Mouse (Mus musculus) G1E (cell line): ENCODE data around the gene Ak5. TPM values are rescaled to one million over a fixed set of nuclear protein-coding genes. Genes with fewer than 3 reads are reported as not detected.

Experiments
- ATAC-seq: 2 replicates; pipeline ENCODE4 v1.8.0; 2016; ENCODE audit warnings: mild to moderate bottlenecking; ENCODE audit not compliant: insufficient number of reproducible peaks, poor library complexity, low FRiP score, severe bottlenecking; ENCODE audit errors: extremely low read depth
- DNase-seq: peaks from one replicate; pipeline ENCODE4 v3.0.0; 2012; ENCODE audit warnings: low spot score
- H3K27me3 ChIP-seq: 2 replicates; pipeline ENCODE4 v1.6.1; 2012; ENCODE audit warnings: mild to moderate bottlenecking, low read length, inconsistent platforms; ENCODE audit not compliant: insufficient read depth
- H3K36me3 ChIP-seq: replicated peaks from 2 replicates; pipeline ENCODE3; 2012; ENCODE audit warnings: mild to moderate bottlenecking, inconsistent platforms
- H3K4me1 ChIP-seq: 2 replicates; pipeline ENCODE4 v1.6.1; 2012; ENCODE audit warnings: low read depth, low read length, inconsistent platforms, mixed read lengths; ENCODE audit not compliant: insufficient read depth
- H3K4me3 ChIP-seq: 2 replicates; pipeline ENCODE4 v1.5.1; 2012; ENCODE audit warnings: low read depth, mild to moderate bottlenecking, inconsistent platforms, low read length, moderate library complexity, mixed read lengths
- H3K9me3 ChIP-seq: replicated peaks from 2 replicates; pipeline ENCODE4 v1.6.1; 2012; ENCODE audit warnings: inconsistent platforms
- CTCF ChIP-seq: IDR thresholded peaks from 2 replicates; pipeline ENCODE4 v1.5.1; 2012; ENCODE audit warnings: low read depth, low read length, inconsistent platforms, mixed read lengths
- GATA1 ChIP-seq: IDR thresholded peaks from 2 replicates; pipeline ENCODE4 v1.6.1; 2012; ENCODE audit warnings: borderline replicate concordance, low read length, inconsistent platforms, mixed read lengths
- GATA2 ChIP-seq: IDR thresholded peaks from 2 replicates; pipeline ENCODE4 v1.6.1; 2012; ENCODE audit warnings: low read depth, low read length, inconsistent platforms, borderline replicate concordance
- POLR2AphosphoS5 ChIP-seq: IDR thresholded peaks from 2 replicates; pipeline ENCODE4 v1.6.1; 2012; ENCODE audit warnings: low read depth, low read length, inconsistent platforms; ENCODE audit not compliant: insufficient replicate concordance
- TAL1 ChIP-seq: conservative IDR thresholded peaks from 2 replicates; pipeline ENCODE4 v1.6.1; 2012; ENCODE audit warnings: low read depth, low read length, inconsistent platforms, mixed read lengths
- polyA plus RNA-seq: library from polyadenylated mRNA; stranded (reverse); fragments of >175 nt; gene quantifications from 2 replicates; pipeline ENCODE4 v1.2.3, GENCODE M21; 2012
- total RNA-seq, 2 experiments: library from RNA; stranded (forward) in 1 of 2; stranded (reverse) in 1 of 2; fragments of 200-1000 nt in 1 of 2; fragments of >200 nt in 1 of 2; fragmentation: Nextera tagmentation in 1 of 2; gene quantifications; 2 replicates each; pipeline ENCODE4 v1.2.3; 2014 to 2017

The Ak5 gene
- total and polyA plus RNA-seq, 3 experiments, result 0.11 TPM; not detected in 2

DNA sequence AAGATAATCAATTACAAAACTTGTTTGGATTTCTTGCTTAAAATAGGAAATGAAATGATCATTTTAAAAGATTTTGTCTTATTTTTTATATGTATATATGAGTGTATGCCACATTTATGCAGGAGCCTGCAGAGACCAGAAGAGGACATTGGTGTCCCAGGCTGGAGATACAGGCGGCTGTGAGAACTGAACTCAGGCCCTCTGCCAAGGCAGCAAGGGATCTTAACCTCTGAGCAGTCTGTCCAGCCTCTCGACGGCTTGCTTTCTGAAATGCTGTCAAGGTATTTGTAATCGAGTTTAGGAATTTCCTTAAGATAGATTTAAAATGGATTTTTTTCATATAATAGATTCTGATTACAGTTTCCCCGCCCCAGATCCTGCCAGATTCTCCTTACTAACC, 20.4 kb upstream of the Ak5 start:
- DNase-seq (no peak), ATAC-seq (no peak)
- Histone ChIP-seq H3K27me3 (peaks cover 17% of the 10 kb centered on the region), H3K4me3 (no peak overlapping the region), H3K36me3 (no peaks in the 10 kb centered on the region), H3K9me3 (no peaks in the 10 kb centered on the region), H3K4me1 (no peaks in the 10 kb centered on the region)
- TF ChIP-seq CTCF (no peak), POLR2AphosphoS5 (no peak), GATA2 (no peak), GATA1 (no peak), TAL1 (no peak)

- ATAC-seq, result no peak
- DNase-seq, result no peak
- Histone ChIP-seq H3K27me3 (no peaks in the 10 kb centered on the region), H3K4me3 (no peak overlapping the region), H3K36me3 (no peaks in the 10 kb centered on the region), H3K9me3 (no peaks in the 10 kb centered on the region), H3K4me1 (peaks cover 3% of the 10 kb centered on the region; the same call in 1 of the 2 replicates)
- TF ChIP-seq TAL1, result no peak
- TF ChIP-seq GATA1, result no peak
- no peak for TF ChIP-seq POLR2AphosphoS5
- no peak for TF ChIP-seq GATA2
- TF ChIP-seq CTCF, result no peak
Measured at GRCm38 (mm10) chr3:152674663-152675062, 6.5 kb upstream of the Ak5 start.

DNA sequence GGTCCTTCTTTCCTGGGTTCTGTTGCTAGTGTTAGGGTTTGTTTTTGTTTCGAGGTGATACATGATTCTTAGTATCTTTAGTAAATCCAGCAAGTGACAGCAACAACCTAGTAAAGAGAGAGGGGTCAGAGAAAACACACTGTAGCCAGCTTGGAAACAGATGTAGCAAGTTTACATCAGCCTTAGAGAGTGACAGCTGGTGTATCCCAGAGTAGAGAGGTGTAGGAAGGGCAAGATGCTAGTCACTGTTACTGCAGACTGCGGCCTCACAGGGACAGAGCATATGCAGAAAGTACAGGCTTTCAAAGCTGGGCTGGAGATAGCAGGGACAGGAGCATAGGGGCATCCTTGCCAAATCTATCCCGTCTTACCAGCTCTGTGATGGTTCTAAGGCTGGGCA, 1.6 kb upstream of the Ak5 start:
- H3K4me1 ChIP-seq, result peaks cover 3% of the 10 kb centered on the region; the same call in 1 of the 2 replicates
- H3K9me3 ChIP-seq, result no peaks in the 10 kb centered on the region
- H3K36me3 ChIP-seq, result no peaks in the 10 kb centered on the region
- ATAC-seq (no peak), DNase-seq (no peak)
- TF ChIP-seq GATA2, result no peak
- no peak for TF ChIP-seq CTCF
- no peak for TF ChIP-seq TAL1
- no peak for TF ChIP-seq GATA1
- TF ChIP-seq POLR2AphosphoS5, result no peak
- H3K4me3 ChIP-seq, result no peak overlapping the region
- peaks cover 14% of the 10 kb centered on the region; the same call in 1 of the 2 replicates for H3K27me3 ChIP-seq

GRCm38 (mm10) chr3:152668793-152669192, 633 bp upstream of the Ak5 start:
- peaks cover 14% of the 10 kb centered on the region; the same call in 1 of the 2 replicates for H3K27me3 ChIP-seq
- H3K36me3 ChIP-seq, result no peaks in the 10 kb centered on the region
- ATAC-seq (no peak), DNase-seq (no peak)
- TF ChIP-seq POLR2AphosphoS5, result no peak
- no peak for TF ChIP-seq TAL1
- no peak for TF ChIP-seq CTCF
- no peak for TF ChIP-seq GATA1
- no peak for TF ChIP-seq GATA2
- no peaks in the 10 kb centered on the region for H3K4me1 ChIP-seq
- H3K9me3 ChIP-seq, result no peaks in the 10 kb centered on the region
- no peak overlapping the region for H3K4me3 ChIP-seq

DNA sequence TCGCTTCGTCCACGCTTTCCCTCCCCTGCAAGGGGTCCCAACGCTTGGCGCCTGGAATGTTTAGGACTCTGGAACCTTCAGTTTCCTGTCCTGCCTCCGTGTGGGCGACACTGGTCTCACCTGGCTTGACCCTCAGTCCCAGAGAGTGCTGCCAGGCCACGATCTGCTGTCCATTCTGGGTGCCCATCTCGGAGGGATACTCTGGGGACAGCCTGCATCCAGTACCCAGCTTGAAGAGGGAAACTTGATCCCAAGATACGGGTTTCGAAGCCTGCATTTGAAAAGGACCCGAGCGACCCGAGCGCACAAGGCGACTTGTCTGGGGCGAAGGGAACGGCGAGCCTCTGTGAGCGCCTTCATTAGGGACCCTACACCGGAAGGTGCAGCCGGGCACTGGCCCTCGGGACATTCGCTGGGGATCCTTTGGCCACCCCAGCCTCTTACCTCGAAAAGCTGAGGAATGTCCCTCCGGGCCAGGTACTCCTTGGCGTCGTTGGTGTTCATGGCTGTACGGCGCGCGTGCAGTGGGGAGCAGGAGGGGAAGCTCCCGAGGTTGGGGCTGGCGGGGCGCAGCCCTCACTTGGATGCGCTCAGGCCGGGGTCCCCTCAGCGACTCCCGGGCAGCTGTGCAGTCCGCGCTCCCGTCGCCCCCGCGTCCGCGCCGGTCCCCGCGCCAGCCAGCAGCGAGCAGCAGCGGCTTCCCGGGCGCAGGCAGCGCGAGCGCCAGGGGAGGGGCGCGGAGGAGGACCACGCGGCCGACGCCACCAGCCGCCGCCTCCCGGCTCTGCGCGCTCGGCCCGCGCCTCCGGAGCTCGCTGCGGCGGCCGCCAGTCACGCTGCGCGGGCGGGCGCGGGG, 576 bp downstream of the Ak5 start:
- ATAC-seq (no peak), DNase-seq (no peak)
- Histone ChIP-seq H3K27me3 (peaks cover 14% of the 10 kb centered on the region; the same call in 1 of the 2 replicates), H3K36me3 (no peaks in the 10 kb centered on the region), H3K4me1 (no peaks in the 10 kb centered on the region), H3K9me3 (no peaks in the 10 kb centered on the region), H3K4me3 (no peak overlapping the region)
- TF ChIP-seq CTCF (no peak), TAL1 (no peak), POLR2AphosphoS5 (no peak), GATA2 (no peak), GATA1 (no peak)

DNA sequence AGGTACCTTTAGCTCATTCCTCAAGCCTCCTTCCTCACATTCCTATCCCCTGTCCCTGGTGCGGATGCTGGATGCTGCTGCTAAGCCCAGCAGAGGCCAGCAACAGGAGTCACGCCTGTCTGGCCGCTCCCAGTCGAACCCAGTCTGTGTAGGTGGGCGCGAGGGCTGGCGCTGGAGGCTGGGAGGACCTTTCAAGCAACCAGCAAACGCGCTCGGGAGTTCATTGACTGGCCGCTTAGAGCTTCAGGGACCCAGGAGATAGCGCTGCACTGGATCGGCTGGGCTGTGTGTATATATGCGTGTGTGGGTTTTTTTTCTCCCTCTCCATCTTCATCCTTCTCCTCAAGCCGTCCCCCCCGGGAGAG, 1.2 kb downstream of the Ak5 start:
- ATAC-seq (no peak), DNase-seq (no peak)
- Histone ChIP-seq H3K4me1 (no peaks in the 10 kb centered on the region), H3K27me3 (peaks cover 14% of the 10 kb centered on the region; the same call in 1 of the 2 replicates), H3K4me3 (no peak overlapping the region), H3K9me3 (no peaks in the 10 kb centered on the region), H3K36me3 (no peaks in the 10 kb centered on the region)
- no peak for TF ChIP-seq POLR2AphosphoS5
- TF ChIP-seq GATA1, result no peak
- TF ChIP-seq CTCF, result no peak
- no peak for TF ChIP-seq TAL1
- TF ChIP-seq GATA2, result no peak
